Mouse (Mus musculus) c-Kit-negative CD71-positive TER-119-positive erythroid progenitor cells, embryonic 14.5 days (primary cell): ENCODE results near the gene Ssh1.

Experiments used
- DNase-seq: peaks from one replicate; pipeline ENCODE4 v3.0.0-alpha.2; 2013; ENCODE audit warnings: low read depth, low spot score

The Ssh1 gene

GRCm38 (mm10) chr5:113889912-113890311 lies 103.8 kb downstream of the Ssh1 start:
- DNase-seq, result no peak

- DNase-seq, result no peak
Observed at GRCm38 (mm10) chr5:113889181-113889906, 104.3 kb downstream of the Ssh1 start.

GRCm38 (mm10) chr5:113888186-113888795 lies 105.4 kb downstream of the Ssh1 start:
- no peak for DNase-seq

- DNase-seq, result no peak
Observed at GRCm38 (mm10) chr5:113887132-113887531, 106.6 kb downstream of the Ssh1 start.
